Mouse (Mus musculus): Measurements from ENCODE around the gene Sh3bp5. TPM values are rescaled to one million over a fixed set of nuclear protein-coding genes. Genes with fewer than 3 reads are reported as not detected.
"Not testable (repeated sequence)": the region's sequence is repeated elsewhere in the genome, so short reads cannot be mapped to it uniquely, and the experiment has no call there.

Sh3bp5 gene
- polyA plus RNA-seq, 1 experiment from 2014 or later, result 58.1 TPM

DNA sequence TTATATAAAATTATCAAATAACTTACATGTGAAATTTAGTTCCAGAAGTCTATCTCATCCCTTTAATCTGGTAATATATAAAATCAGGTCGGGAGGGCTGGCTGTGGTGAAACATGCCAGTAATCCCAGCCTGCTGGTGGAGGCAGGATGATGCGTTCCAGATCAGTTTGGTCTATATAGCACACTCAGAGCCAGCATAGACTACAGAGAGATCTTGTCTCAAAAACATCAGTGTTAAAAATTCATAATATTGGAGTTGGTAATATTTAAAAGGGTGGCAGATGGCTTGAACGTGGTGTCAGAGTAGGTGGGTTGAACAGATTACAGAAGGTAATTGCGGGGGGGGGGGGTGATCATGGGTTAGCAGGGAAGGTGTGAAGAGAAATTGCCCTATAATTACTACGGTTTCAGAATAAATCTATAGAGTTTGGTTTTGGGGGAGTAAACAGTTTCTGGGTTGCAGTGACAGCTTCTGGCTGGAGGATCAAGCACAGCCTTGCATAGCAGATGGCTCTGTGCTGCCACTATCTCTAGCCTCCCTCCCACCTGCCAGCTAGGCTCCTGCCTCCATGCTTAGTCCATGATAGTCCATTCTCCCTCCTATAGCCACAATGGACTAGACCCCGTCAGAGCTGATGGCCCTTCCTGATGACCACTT, 20.3 kb upstream of the Sh3bp5 start:
- ATAC-seq (ENCODE audit: low read depth), result no peak
- Histone ChIP-seq H3K4me1 (ENCODE audit: control insufficient read depth, insufficient read depth, low read length) (no peaks in the 10 kb centered on the region), H3K9me3 (ENCODE audit: control insufficient read depth, low read length) (no peaks in the 10 kb centered on the region), H3K36me3 (ENCODE audit: control insufficient read depth, insufficient read depth, low read length) (no peaks in the 10 kb centered on the region), H3K9ac (replicated peaks; ENCODE audit: low read depth, low read length) (no peak overlapping the region), H3K4me2 (ENCODE audit: low read depth, low read length) (no peak overlapping the region), H3K4me3 (ENCODE audit: low read depth, low read length) (no peak overlapping the region), H3K27ac (ENCODE audit: low read depth, low read length) (no peak overlapping the region), H3K27me3 (ENCODE audit: control insufficient read depth, insufficient read depth, low read length) (no peaks in the 10 kb centered on the region)
- WGBS, result 91% methylated on average over 6 of the region's 6 CpGs

DNA sequence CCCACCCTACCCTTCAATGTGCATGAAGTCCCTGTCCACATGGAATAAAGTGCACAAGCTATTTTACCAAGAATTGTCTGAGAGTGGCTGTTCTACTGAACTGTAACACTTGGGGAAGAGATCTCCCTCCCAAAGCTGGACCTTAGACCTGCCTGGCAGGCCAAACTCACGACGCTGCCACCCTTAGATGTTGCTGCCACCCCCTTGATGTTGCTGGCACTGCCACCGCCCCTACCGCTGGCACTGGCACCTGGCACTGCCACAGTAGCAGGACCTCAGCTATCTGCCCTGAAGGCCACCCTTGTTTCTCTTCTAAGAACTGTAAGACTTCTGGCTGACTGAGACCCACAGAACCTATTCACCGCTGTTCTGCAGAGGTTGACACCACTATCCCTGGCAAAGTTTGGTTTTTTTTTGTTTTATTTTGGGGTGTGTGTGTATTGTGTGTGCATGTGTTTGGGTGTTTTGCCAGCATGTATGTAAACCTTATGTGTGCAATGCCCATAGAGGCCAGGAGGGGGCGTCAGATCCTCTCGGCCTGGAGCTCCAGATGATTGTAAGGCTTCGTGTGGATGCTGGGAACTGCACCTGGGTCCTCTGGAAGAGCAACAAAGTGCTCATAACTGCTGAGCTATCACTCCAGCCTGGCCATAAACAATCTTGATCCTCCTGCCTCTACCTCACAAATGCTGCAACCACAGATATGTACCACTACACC, 19.1 kb upstream of the Sh3bp5 start:
- H3K4me2 ChIP-seq (ENCODE audit: low read depth, low read length), result no peak overlapping the region
- ATAC-seq (ENCODE audit: low read depth), result no peak
- no peak overlapping the region for H3K27ac ChIP-seq (ENCODE audit: low read depth, low read length)
- no peaks in the 10 kb centered on the region for H3K27me3 ChIP-seq (ENCODE audit: control insufficient read depth, insufficient read depth, low read length)
- H3K4me3 ChIP-seq (ENCODE audit: low read depth, low read length), result no peak overlapping the region
- H3K36me3 ChIP-seq (ENCODE audit: control insufficient read depth, insufficient read depth, low read length), result no peaks in the 10 kb centered on the region
- H3K9ac ChIP-seq (replicated peaks; ENCODE audit: low read depth, low read length), result no peak overlapping the region
- no peaks in the 10 kb centered on the region for H3K4me1 ChIP-seq (ENCODE audit: control insufficient read depth, insufficient read depth, low read length)
- WGBS, result 88% methylated on average over 8 of the region's 8 CpGs
- H3K9me3 ChIP-seq (ENCODE audit: control insufficient read depth, low read length), result no peaks in the 10 kb centered on the region

- not testable (repeated sequence) for H3K9ac ChIP-seq (replicated peaks; ENCODE audit: low read depth, low read length); ATAC-seq (ENCODE audit: low read depth); H3K27me3 ChIP-seq (ENCODE audit: control insufficient read depth, insufficient read depth, low read length); H3K4me3 ChIP-seq (ENCODE audit: low read depth, low read length); H3K36me3 ChIP-seq (ENCODE audit: control insufficient read depth, insufficient read depth, low read length); H3K4me1 ChIP-seq (ENCODE audit: control insufficient read depth, insufficient read depth, low read length); H3K4me2 ChIP-seq (ENCODE audit: low read depth, low read length); H3K27ac ChIP-seq (ENCODE audit: low read depth, low read length); H3K9me3 ChIP-seq (ENCODE audit: control insufficient read depth, low read length)
- WGBS, result 63% methylated on average over 12 of the region's 12 CpGs
Observed at GRCm38 (mm10) chr14:31453946-31454345, 18.1 kb upstream of the Sh3bp5 start.

- no peak overlapping the region for H3K27ac ChIP-seq (ENCODE audit: low read depth, low read length)
- H3K4me1 ChIP-seq (ENCODE audit: control insufficient read depth, insufficient read depth, low read length), result no peaks in the 10 kb centered on the region
- no peak for ATAC-seq (ENCODE audit: low read depth)
- H3K36me3 ChIP-seq (ENCODE audit: control insufficient read depth, insufficient read depth, low read length), result no peaks in the 10 kb centered on the region
- no peaks in the 10 kb centered on the region for H3K27me3 ChIP-seq (ENCODE audit: control insufficient read depth, insufficient read depth, low read length)
- no peaks in the 10 kb centered on the region for H3K9me3 ChIP-seq (ENCODE audit: control insufficient read depth, low read length)
- H3K4me2 ChIP-seq (ENCODE audit: low read depth, low read length), result no peak overlapping the region
- 80% methylated on average over 5 of the region's 5 CpGs for WGBS
- H3K4me3 ChIP-seq (ENCODE audit: low read depth, low read length), result no peak overlapping the region
- no peak overlapping the region for H3K9ac ChIP-seq (replicated peaks; ENCODE audit: low read depth, low read length)
Observed at GRCm38 (mm10) chr14:31448994-31449393, 13.1 kb upstream of the Sh3bp5 start.

DNA sequence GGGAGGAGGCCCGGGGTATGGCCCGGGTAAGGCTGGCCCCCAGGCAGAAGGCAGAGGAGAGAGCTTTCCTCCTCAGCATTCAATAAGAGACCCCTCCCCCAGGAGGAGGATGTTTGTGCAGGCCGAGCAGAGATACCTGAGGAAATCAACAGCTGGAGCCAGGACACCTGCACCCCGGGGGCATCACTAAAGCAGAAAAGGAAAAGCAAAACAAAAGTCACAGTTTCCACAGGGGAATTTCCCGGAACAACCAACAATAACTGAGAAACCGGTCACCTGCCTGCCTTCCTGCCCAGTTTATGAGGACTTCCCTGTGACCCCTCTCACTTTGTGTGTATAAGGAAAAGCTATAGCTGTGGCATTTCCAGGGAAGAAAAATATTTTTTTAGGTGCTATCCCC, 7.7 kb upstream of the Sh3bp5 start:
- no peaks in the 10 kb centered on the region for H3K9me3 ChIP-seq (ENCODE audit: control insufficient read depth, low read length)
- WGBS, result 73% methylated on average over 6 of the region's 6 CpGs
- no peak for ATAC-seq (ENCODE audit: low read depth)
- no peaks in the 10 kb centered on the region for H3K36me3 ChIP-seq (ENCODE audit: control insufficient read depth, insufficient read depth, low read length)
- H3K27ac ChIP-seq (ENCODE audit: low read depth, low read length), result no peak overlapping the region
- H3K27me3 ChIP-seq (ENCODE audit: control insufficient read depth, insufficient read depth, low read length), result no peaks in the 10 kb centered on the region
- H3K4me1 ChIP-seq (ENCODE audit: control insufficient read depth, insufficient read depth, low read length), result no peaks in the 10 kb centered on the region
- no peak overlapping the region for H3K4me3 ChIP-seq (ENCODE audit: low read depth, low read length)
- H3K9ac ChIP-seq (replicated peaks; ENCODE audit: low read depth, low read length), result no peak overlapping the region
- H3K4me2 ChIP-seq (ENCODE audit: low read depth, low read length), result no peak overlapping the region

GRCm38 (mm10) chr14:31440725-31441124, 4.8 kb upstream of the Sh3bp5 start:
- ATAC-seq (ENCODE audit: low read depth), result no peak
- Histone ChIP-seq H3K9me3 (ENCODE audit: control insufficient read depth, low read length) (no peaks in the 10 kb centered on the region), H3K4me1 (ENCODE audit: control insufficient read depth, insufficient read depth, low read length) (peaks cover 6% of the 10 kb centered on the region; the same call in 1 of the 2 replicates), H3K27ac (ENCODE audit: low read depth, low read length) (no peak overlapping the region), H3K4me3 (ENCODE audit: low read depth, low read length) (no peak overlapping the region), H3K9ac (replicated peaks; ENCODE audit: low read depth, low read length) (no peak overlapping the region), H3K36me3 (ENCODE audit: control insufficient read depth, insufficient read depth, low read length) (no peaks in the 10 kb centered on the region), H3K4me2 (ENCODE audit: low read depth, low read length) (no peak overlapping the region), H3K27me3 (ENCODE audit: control insufficient read depth, insufficient read depth, low read length) (no peaks in the 10 kb centered on the region)
- WGBS, result 90% methylated on average over 6 of the region's 6 CpGs

DNA sequence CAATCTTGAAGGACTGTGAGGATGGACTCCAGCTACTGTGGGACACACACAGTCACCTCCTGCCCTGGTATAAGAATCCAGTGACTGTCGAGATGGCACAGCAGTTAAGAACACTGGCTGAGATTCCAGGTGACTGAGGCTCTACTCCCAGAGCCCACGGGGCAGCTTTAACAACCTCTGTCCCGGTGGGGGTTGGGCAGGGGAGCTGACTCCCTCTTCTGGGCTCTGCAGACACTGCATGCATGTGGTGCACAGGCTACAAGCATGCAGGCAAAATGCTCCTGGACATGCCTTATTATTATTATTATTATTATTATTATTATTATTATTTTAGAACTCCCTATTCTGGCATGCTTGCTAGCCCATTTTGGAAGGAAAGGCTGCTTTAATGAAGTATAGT, 4.4 kb upstream of the Sh3bp5 start:
- no peak for ATAC-seq (ENCODE audit: low read depth)
- H3K36me3 ChIP-seq (ENCODE audit: control insufficient read depth, insufficient read depth, low read length), result no peaks in the 10 kb centered on the region
- peaks cover 6% of the 10 kb centered on the region; the same call in 1 of the 2 replicates for H3K4me1 ChIP-seq (ENCODE audit: control insufficient read depth, insufficient read depth, low read length)
- H3K9ac ChIP-seq (replicated peaks; ENCODE audit: low read depth, low read length), result no peak overlapping the region
- no peak overlapping the region for H3K4me2 ChIP-seq (ENCODE audit: low read depth, low read length)
- H3K4me3 ChIP-seq (ENCODE audit: low read depth, low read length), result no peak overlapping the region
- 33% methylated on average over 3 of the region's 3 CpGs for WGBS
- no peak overlapping the region for H3K27ac ChIP-seq (ENCODE audit: low read depth, low read length)
- H3K9me3 ChIP-seq (ENCODE audit: control insufficient read depth, low read length), result no peaks in the 10 kb centered on the region
- H3K27me3 ChIP-seq (ENCODE audit: control insufficient read depth, insufficient read depth, low read length), result no peaks in the 10 kb centered on the region

DNA sequence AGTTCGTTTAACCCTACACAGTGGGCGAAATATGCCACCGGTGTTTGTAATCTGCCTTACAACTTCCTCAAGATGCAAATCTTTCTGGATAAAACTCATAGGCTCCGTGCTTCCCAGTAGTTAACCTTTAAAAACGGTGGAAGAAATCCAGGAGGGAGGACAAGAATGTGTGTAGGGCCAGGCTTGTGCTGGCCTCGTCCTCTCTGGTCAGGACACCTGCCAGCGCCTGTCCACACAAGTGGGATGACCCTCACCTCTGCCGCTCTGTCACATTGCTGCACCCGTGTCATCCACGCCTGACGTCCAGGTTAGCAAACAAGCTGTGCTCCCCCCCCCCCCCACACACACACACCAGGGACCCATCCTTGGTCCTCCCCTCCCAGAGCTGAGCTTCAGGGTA, 3.4 kb upstream of the Sh3bp5 start:
- Histone ChIP-seq H3K9me3 (ENCODE audit: control insufficient read depth, low read length) (no peaks in the 10 kb centered on the region), H3K4me2 (ENCODE audit: low read depth, low read length) (no peak overlapping the region), H3K4me1 (ENCODE audit: control insufficient read depth, insufficient read depth, low read length) (peaks cover 6% of the 10 kb centered on the region; the same call in 1 of the 2 replicates), H3K9ac (replicated peaks; ENCODE audit: low read depth, low read length) (no peak overlapping the region), H3K27me3 (ENCODE audit: control insufficient read depth, insufficient read depth, low read length) (no peaks in the 10 kb centered on the region), H3K4me3 (ENCODE audit: low read depth, low read length) (no peak overlapping the region), H3K36me3 (ENCODE audit: control insufficient read depth, insufficient read depth, low read length) (no peaks in the 10 kb centered on the region), H3K27ac (ENCODE audit: low read depth, low read length) (no peak overlapping the region)
- no peak for ATAC-seq (ENCODE audit: low read depth)
- WGBS, result 79% methylated on average over 11 of the region's 11 CpGs

DNA sequence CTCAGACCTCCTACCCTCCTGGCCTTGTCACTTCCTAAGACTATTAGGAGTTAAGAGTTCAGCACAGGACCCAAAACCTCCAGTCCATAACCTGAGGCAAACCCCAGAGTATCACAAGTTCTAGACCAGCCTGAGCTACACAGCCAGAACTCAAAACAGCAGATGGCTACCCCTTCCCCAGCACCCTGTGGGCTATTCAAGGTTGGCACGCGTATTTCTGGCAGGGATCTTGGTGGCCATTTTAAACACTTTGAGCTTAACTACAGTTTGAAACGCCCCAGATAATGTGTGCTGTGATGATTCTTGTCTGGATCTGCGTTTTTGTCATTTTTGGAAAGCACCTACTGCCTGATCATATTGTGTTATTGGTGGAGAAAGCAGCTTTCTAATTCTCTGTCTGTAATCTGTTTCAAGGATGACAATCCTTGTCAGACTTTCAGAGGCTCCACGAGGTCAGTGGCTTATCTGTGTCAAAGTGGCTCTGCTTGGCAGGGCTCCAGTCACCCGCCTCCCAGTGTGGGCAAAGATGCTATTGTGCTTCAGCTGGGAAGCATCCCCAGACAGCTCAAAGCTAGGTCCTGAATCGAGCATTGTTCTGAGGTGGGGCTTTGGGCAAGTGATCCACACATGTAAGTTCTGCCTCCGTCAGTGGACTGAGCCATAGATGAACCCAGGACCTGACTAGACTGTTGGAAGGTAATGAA, 2.1 kb upstream of the Sh3bp5 start:
- peaks cover 15% of the 10 kb centered on the region; the same call in 1 of the 2 replicates for H3K4me1 ChIP-seq (ENCODE audit: control insufficient read depth, insufficient read depth, low read length)
- no peak overlapping the region for H3K9ac ChIP-seq (replicated peaks; ENCODE audit: low read depth, low read length)
- no peak for ATAC-seq (ENCODE audit: low read depth)
- H3K36me3 ChIP-seq (ENCODE audit: control insufficient read depth, insufficient read depth, low read length), result peaks cover 5% of the 10 kb centered on the region; the same call in 1 of the 2 replicates
- no peaks in the 10 kb centered on the region for H3K9me3 ChIP-seq (ENCODE audit: control insufficient read depth, low read length)
- no peak overlapping the region for H3K4me2 ChIP-seq (ENCODE audit: low read depth, low read length)
- H3K27me3 ChIP-seq (ENCODE audit: control insufficient read depth, insufficient read depth, low read length), result no peaks in the 10 kb centered on the region
- WGBS, result 77% methylated on average over 8 of the region's 8 CpGs
- H3K4me3 ChIP-seq (ENCODE audit: low read depth, low read length), result no peak overlapping the region
- no peak overlapping the region for H3K27ac ChIP-seq (ENCODE audit: low read depth, low read length)
